Mouse (Mus musculus): Measurements from ENCODE around the gene Arhgef1.
"Not testable (repeated sequence)": the region's sequence is repeated elsewhere in the genome, so short reads cannot be mapped to it uniquely, and the experiment has no call there.

Arhgef1 gene

DNA sequence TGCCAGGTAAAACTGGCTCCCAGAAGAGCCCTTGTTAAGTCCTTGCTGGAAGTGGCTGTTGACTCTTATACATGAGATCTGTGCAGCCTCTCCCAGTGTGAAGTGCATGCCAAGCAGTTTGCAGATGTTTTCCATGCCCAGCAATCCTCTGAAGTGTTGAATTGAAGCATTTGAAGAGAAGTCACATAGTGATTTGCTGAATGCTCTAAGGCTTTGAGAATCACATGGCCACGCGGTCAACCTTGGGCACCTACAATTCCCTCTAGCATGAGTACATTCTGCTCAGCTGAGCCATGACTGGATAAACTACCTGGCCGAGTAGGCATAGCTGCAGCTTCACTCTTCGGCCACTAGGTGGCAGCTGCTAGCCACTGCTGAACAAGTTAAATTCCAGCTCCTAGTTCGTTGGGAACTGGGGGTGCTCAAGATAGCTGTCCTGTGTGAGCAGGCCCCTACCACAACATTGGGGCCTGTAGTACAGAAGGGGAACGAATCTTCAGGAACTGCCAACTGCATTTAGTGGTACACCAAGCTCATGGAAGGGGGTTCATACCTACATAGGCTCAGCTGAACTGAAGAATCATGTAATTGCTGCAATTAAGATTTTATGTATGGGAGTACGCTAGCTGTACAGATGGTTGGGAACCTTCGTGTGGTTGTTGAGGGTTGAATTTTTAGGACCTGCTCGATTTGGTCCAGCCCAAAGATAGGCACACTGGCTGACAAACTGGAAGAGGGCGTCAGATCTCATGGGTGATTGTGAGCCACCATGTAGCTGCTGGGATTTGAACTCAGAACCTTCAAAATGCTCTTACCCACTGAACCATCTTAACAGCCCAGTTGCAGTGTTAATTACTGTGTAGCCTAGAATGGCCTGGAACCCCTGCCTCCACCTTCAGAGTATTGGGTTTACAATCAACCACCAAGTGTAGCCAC lies 12.2 kb upstream of the Arhgef1 start:
- peak; percentile 59 to 69 for DNase-seq (ENCODE audit: low spot score in 2 of 2)

DNA sequence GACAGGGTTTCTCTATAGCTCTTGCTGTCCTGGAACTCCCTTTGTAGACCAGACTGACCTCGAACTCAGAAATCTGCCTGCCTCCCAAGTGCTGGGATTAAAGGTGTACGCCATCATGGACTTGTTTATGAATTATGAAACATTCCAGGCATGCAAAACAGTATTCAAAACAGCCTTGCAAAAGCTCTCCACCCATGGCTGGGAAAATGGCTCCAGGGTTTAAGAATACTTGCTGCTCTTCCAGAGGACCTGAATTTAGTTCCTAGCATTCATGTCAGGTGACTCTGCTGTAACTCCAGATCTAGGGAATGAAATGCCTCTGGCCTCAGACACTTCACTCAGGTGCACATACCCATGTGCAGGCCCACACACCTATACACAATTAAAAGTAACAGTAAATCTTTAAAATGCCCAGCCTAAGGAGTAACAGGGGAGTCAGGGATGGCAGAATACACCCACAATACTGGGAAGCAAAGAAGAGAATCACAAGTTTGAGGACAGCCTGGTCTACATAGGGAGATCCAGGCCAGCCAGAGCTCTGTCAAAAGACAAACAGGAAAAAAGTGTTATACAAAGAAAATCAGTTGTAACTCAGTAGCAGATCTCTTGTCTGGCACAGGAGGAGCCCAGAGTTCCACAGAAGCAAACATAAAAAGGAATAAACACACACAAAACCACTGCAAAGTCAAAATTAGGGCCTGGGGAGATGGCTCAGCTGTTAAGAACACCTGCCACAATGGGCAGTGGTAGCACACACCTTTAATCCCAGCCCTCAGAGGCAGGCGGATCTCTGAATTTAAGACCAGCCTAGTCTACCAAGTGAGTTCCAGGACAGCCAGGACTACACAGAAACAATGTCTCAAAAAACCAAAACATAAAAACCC lies 11.2 kb upstream of the Arhgef1 start:
- no peak for DNase-seq (ENCODE audit: low spot score in 2 of 2)

DNA sequence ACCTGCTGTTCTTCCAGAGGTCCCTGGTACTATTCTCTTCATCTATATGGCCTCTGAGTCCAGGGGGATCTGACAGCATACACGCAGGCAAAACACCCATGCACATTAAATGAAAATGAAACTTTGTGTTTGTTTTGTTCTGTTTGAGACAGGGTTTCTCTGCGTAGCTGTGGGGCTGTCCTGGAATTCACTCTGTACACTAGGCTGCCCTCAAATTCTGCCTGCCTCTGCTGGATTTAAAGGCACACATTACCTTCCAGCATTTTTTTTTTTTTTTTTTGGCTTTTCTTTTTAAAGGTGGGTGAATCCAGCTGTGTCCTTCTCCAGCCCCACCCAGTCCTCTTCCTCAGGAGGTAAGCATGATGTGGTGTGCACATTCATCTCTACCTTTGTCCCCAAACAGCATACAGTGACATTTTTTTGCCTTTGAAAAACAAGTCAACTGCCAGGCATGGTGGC lies 10.6 kb upstream of the Arhgef1 start:
- DNase-seq (ENCODE audit: low spot score in 2 of 2): no peak

DNA sequence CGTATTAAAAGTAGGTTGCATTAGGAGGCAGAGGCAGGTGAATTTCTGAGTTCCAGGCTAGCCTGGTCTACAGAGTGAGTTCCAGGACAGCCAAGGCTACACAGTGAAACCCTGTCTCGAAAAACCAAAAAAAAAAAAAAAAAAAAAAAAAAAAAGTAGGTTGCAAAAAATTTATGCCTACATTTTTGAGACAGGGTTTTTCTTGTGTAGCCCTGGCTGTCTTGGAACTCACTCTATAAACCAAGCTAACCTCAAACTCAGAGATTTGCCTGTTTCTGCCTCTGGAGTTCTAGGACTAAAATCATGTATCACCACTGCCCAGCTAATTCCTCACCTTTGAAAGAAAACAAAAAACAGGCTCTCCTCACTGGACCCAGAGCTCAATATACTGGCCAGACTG lies 7.0 kb upstream of the Arhgef1 start:
- DNase-seq (ENCODE audit: low spot score in 2 of 2): not testable (repeated sequence)

DNA sequence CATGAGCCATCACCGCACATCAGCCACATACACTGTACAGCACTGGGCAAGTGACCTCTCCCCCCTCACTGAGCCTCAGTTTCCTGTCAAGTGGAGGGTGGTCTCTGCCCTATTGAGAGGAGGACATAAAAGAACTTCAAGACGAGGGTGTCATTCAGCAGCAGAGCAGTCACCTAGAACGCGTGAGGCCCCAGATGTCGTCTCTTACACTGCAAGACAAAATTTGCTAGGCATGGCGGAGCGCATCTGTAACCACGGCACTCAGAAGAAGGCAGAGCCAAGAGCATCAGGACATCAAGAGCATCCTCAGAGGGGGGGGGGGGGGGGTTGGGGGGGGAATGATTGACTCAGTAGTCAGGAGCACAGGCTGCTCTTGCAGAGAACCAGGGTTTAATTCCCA lies 6.4 kb upstream of the Arhgef1 start:
- no peak for DNase-seq (ENCODE audit: low spot score in 2 of 2)

DNA sequence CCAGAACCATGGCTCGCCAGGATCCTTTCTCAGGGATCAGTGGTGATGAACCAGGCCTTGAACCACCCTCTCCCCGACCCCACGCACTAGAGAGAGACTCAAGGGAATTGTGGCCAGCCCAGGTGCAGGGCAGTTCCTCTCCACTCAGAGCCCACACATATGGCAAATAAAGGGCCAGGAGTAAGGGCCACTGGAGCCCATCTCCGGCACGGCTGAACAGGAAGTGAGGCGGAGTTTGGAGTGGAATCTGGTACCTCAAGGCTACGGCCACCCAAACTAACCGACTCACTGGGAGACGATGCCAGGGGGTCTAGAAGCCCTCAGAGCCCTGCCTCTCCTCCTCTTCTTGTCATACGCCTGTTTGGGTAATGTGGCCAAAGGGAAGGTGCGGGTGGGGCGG lies 5.5 kb upstream of the Arhgef1 start, which contains the start of gene Cd79a:
TSS of gene Cd79a (plus strand) at position 158 of the 400 bp plus-strand sequence.
- DNase-seq (ENCODE audit: low spot score in 2 of 2): no peak

DNA sequence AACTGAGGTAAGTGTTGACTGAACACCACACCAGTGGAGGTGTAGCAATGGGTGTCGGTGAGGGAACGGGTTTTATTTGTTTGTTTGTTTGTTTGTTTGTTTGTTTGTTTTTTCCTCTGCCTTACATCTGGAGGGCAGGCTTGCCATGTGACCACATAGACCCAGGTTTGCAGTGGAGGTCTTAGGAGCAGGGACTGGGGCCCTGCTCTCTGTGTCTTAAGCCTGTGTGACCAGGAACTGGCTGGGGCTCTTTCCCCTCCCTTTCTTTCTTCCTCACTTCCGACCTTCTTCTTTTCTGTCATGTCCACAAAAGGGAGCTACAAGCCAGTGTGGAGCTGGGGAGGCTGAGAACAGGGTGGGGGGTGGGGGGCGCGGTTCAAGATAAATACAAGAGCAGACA lies 4.8 kb upstream of the Arhgef1 start:
- no peak for DNase-seq (ENCODE audit: low spot score in 2 of 2)

DNA sequence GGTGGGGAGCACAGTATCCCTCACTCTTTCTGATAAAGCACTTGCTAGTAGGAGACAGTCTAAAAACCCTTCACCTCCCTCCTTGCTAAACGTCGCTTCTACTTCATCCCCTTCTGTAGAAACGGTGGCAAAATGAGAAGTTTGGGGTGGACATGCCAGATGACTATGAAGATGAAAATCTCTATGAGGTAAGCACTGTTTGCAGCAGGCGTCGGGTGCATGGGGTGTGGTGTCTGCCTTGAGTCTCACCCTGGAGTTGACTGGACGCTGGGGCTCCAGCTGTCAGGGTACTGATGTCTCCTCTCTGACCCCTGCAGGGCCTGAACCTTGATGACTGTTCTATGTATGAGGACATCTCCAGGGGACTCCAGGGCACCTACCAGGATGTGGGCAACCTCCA lies 1.6 kb upstream of the Arhgef1 start:
- no peak for DNase-seq (ENCODE audit: low spot score in 2 of 2)

DNA sequence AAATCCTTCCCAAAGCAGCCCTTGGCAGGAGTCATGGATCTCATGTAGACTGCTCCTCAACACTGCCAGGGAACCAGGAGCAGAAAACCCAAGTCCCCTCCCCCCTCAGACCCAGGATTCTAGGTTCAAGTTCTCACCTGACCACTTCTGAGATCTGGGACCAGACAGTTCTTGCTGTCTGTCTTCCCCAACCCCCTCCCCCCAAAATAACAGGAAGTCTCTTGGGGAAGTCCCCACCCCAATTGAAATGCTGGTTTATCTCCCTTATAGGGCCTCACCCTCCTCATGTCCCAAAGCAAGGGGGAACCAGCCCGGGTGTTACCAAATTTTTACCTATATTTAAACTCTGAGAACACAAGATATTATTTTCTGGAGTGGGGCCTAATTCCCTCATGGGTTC lies 870 bp upstream of the Arhgef1 start:
- no peak for DNase-seq (ENCODE audit: low spot score in 2 of 2)

DNA sequence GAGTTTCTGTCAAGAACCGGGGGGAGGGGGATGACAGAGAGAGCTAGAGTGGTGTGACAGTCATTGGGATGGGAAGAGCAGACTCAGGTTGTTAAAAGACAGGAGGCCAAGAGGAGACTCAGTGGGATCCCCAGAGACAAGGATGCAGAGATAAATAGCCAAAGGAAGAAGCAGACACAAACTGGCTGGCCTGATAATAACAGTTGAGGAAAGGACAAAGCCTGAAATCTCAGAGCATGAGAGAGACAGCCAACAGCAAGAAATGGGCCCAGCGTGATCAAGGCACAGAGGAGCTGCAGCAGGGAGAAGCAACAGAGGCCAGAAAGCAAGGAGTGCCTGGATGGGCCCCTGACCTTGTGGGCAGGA lies 465 bp upstream of the Arhgef1 start:
- DNase-seq (ENCODE audit: low spot score in 2 of 2): no peak

DNA sequence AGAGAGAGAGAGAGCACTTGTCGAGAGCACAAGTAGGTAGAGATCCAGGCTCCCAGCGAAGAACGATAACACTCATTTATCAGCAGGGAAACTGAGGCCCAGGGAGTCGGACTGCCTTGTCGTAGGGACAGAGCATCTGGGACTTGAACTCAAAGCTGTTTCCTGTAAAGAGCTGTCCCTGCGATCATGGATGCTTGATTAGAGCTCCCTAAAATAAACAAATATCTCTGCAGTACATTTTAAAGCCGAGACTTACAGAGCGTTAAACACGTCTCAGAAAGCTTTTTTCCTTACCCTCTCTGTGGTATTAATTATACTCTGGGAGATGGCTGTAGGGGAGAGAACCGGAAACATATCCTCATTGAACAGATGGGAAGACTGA lies 723 bp downstream of the Arhgef1 start:
- no peak for DNase-seq (ENCODE audit: low spot score in 2 of 2)

DNA sequence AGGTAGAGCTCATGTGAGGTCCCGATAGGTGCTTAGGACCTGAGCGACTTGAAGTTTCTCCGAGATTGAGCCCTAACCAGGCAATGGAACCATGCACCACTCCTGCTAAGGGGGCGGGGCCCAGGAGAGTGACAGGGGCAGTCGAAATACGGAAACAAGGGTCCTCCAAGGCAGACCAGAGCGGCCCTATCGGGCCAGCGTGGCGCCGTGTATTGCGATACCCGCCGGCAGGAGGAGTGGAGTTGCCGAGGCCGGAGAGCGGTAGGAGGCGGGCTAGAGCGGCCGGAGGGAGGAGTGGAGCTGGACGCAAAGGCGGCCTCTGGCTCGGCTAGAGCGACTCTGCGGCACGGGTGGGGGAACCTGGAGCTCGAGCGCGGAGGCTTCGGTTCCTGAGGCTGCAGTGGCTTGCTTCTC lies 1.4 kb downstream of the Arhgef1 start:
- DNase-seq (ENCODE audit: low spot score in 2 of 2): peak; percentile 95 to 98

DNA sequence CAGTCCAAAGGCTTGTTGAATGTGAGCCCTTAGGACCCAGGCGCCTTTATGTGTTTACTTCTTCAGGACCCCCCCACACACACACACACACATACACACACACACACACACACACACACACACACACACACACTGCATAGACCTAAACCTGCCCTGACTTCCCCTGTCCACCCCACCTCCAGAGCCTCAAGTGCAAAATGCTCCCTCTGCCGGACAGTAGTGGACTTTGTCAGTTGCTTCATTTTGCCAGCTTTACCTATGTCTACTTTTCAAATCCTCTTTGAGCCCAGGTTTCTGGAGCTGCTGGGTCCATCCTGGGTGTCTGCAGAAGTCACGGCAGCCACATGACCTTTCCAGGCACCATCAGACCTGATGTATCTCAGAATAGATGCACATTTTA lies 2.2 kb downstream of the Arhgef1 start:
- peak; percentile 28 to 50 for DNase-seq (ENCODE audit: low spot score in 2 of 2)

DNA sequence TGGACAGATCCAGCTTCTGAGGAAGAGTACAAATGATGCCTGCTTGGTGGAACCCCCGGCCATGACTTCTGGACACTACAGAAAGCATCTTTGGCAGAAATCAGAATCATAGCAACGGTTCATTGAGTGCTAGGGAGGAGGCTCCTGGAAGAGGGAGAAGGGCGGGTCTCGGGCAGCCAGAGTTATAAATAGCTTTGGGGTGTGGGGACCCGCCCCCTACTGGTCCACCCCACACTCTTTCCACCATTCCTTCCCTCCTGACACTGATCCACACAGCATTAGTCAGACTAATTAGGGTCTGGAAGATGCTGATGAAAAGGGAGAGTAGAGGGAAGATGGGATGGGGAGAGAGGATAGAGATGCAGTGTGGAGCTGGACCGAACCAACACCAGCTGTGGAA lies 3.8 kb downstream of the Arhgef1 start:
- DNase-seq (ENCODE audit: low spot score in 2 of 2): no peak

DNA sequence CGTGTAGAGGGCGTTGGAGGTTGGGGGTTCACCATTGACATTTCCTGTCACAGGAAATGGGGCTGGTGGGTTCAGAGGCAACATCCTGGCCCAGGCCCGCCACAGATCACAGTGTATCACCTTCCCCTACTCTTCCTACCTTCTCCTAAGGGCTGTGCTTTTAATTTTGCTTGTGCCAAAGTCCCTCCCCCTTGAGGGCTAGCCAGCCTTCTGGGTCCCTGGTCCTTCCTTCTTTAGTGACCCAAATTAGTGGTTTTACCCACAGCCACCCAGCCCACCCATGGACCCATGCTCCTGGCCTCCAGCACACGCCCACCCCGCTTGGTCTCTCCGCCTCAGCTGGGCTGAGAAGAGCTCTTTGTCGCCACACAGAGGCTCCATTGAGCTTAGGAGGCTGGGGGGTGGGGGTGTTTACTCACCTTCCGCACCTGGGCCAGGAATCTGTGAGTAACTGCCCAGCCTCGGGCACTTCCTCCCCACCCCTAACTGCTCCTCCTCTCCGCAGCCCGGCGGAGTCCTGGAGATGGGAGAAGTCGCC lies 4.6 kb downstream of the Arhgef1 start:
- peak; percentile 43 to 65 for DNase-seq (ENCODE audit: low spot score in 2 of 2)

DNA sequence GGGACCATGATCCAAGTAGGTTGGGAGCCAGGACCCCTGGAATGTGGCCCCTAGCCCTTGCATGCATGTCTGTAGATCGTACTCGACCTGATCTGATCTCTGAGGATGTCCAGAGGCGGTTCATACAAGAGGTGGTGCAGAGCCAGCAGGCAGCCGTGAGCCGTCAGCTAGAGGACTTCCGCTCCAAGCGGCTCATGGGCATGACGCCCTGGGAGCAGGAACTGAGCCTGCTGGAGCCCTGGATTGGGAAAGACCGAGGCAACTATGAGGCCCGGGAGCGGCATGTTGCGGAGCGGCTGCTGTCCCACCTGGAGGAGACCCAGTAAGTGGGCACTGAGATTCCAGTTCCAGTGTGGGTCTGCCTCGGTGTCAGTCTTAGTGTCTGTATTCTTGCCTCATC lies 9.8 kb downstream of the Arhgef1 start:
- DNase-seq (ENCODE audit: low spot score in 2 of 2): peak in 1 of 2 experiments; percentile 45

DNA sequence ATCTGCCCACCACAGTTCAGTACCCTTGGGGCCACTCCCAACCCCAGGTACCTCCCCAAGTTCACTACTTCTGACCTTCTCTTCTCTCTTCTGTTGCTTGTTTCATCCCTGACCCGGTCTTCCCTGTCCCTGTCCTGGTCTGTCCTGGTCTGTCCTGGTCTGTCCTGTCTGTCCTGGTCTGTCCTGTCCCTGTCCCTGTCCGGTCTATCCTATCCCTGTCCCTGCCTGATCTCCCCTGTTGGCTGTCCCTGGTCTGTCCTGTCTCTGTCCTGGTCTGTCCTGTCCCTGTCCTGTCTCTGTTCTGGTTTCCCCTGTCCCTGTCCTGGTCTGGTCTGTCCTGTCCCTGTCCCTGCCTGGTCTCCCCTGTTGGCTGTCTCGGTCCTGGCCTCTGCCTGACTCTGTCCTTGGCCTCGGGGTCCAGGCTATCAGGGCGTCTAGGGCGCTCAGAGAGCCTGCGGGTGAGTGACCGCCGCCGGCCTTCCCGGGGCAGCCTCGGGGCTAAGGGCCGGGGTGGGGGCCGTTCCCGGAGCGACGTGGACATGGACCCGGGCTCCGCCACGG lies 16.1 kb downstream of the Arhgef1 start:
- no peak for DNase-seq (ENCODE audit: low spot score in 2 of 2)

DNA sequence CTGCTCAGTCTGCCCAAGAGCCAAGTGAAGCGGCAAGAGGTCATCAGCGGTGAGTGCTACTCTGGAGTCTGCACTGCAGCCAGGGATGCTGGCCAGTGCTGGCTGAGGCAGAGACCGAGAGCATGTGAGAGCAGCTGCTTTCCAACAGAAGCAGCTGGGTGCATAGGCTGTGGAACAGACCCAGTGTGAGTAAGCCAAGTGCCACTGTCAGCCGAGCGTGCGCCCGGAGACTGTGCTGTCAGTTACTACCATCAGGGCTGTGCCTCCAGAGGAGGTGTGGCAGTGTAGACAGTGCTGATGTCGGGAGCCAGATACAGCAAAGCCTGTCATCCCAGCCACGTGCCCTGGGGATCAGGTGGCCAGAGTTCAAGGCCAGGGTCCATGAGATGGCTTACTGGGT lies 17.0 kb downstream of the Arhgef1 start:
- DNase-seq (ENCODE audit: low spot score in 2 of 2): no peak

DNA sequence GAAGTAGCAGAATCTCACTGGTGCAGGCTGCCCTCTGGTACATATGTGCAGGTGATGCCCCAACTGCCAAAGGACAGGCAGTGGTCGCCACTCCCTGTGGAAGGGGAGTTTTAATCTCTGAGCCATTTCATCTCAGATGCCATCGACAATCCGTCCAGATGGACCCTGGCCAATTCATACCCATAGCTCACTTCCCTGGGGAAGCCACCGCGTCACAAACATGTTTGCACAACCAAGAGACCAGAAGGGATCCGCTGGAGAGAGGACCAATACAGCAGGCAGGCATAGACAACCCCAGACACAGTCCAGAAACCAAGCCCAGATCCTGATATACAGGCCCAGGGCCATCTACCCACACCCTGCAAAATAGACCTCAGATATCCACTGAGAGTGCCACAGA lies 27.8 kb downstream of the Arhgef1 start:
- DNase-seq (ENCODE audit: low spot score in 2 of 2): no peak

DNA sequence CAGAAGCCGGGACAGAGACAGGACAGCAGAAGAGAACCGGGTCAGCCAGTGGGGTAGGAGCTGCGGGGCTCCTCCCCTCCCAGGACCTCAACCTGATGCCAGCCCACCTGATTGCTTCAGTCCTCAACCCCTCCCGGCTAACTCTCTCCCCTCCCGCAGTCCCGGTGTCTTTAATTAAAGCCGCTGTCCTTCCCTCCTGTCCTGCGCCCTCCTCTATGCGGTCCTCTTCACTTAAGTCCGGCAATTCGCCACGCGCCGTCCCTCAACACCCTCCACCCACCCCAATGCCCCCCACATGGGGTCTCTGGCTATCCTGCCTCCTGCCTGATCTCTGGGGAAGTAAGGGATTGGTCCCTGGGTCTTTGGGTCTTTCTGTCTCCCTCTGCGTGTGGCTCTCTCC lies 28.9 kb downstream of the Arhgef1 start:
- DNase-seq (ENCODE audit: low spot score in 2 of 2): no peak

DNA sequence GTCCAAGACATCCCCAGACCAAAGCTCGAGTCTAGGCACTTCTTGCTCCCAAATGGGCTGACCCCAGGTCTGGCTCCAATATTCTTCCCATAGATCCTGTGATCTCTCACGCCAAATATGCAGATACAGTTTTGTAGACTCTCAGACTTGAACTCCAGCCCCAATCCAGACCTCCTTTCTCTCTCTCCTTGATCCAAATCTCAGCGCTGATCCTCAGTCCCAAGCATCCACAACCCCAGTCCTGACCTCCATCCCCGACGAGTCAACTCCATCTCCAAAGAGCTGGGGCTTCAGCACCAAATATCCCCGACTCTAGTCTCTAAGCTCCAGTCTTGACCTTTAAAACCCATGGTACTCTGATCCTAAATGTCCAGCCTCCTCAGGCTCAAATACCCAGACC lies 40.9 kb downstream of the Arhgef1 start:
- DNase-seq (ENCODE audit: low spot score in 2 of 2): no peak
